Mouse (Mus musculus): ENCODE data around the gene Usp15.

- TF ChIP-seq POLR2A (IDR thresholded peaks at IDR 0.05; ENCODE audit: control insufficient read depth, extremely low read depth, insufficient read depth, low read length, poor library complexity) (no peak), CTCF (IDR thresholded peaks at IDR 0.05; ENCODE audit: borderline replicate concordance, control insufficient read depth, extremely low read depth, insufficient read depth, low read length, poor library complexity) (no peak)
These were observed 102.3 kb downstream of the Usp15 start for GRCm38 (mm10) chr10:123094504-123094903.
